Mouse (Mus musculus) embryonic facial prominence, embryonic 11.5 days (tissue): Measurements from ENCODE around the gene Plppr2. TPM values are rescaled to one million over a fixed set of nuclear protein-coding genes. Genes with fewer than 3 reads are reported as not detected.

ENCODE experiments used
- ATAC-seq: fragments of 200-750 bp; cut with Nextera tagmentation; replicated peaks from 2 replicates; pipeline ENCODE4 v1.8.0; 2017; ENCODE audit warnings: low read depth; ENCODE audit not compliant: insufficient number of reproducible peaks, low FRiP score, low TSS enrichment
- DNase-seq: peaks from one replicate; pipeline ENCODE4 v3.0.0-alpha.2; 2015; ENCODE audit warnings: low spot score
- H3K27ac ChIP-seq: fragments of 300-500 bp; sonication (generic); replicated peaks from 2 replicates; pipeline ENCODE4 v1.5.1; 2014; ENCODE audit warnings: mild to moderate bottlenecking, low read depth, low read length, control low read depth
- H3K27me3 ChIP-seq: fragments of 300-500 bp; sonication (generic); 2 replicates; pipeline ENCODE4 v1.6.1; 2014; ENCODE audit warnings: mild to moderate bottlenecking, low read length, moderate library complexity, mixed read lengths; ENCODE audit not compliant: control insufficient read depth, insufficient read depth
- H3K36me3 ChIP-seq: fragments of 300-500 bp; sonication (generic); replicated peaks from 2 replicates; pipeline ENCODE4 v1.6.1; 2014; ENCODE audit warnings: low read depth, mild to moderate bottlenecking, low read length, moderate library complexity, mixed read lengths; ENCODE audit not compliant: control insufficient read depth, insufficient read depth
- H3K4me1 ChIP-seq: fragments of 300-500 bp; sonication (generic); 2 replicates; pipeline ENCODE4 v1.6.1; 2014; ENCODE audit warnings: low read length, mixed read lengths; ENCODE audit not compliant: control insufficient read depth, insufficient read depth
- H3K4me2 ChIP-seq: fragments of 300-500 bp; sonication (generic); 2 replicates; pipeline ENCODE4 v1.6.1; 2014; ENCODE audit warnings: low read depth, mild to moderate bottlenecking, control low read depth, low read length, moderate library complexity
- H3K4me3 ChIP-seq: fragments of 300-500 bp; sonication (generic); 2 replicates; pipeline ENCODE4 v1.5.1; 2014; ENCODE audit warnings: low read depth, low read length, control low read depth
- H3K9ac ChIP-seq: fragments of 300-500 bp; sonication (generic); replicated peaks from 2 replicates; pipeline ENCODE4 v1.6.1; 2014; ENCODE audit warnings: mild to moderate bottlenecking, control low read depth, low read length
- H3K9me3 ChIP-seq: fragments of 300-500 bp; sonication (generic); replicated peaks from 2 replicates; pipeline ENCODE4 v1.6.1; 2016; ENCODE audit warnings: mild to moderate bottlenecking, low read length, inconsistent platforms, mixed read lengths; ENCODE audit not compliant: control insufficient read depth
- WGBS: fragments of 180-500 bp; shearing (Covaris S2); extraction: QIAGEN DNeasy Blood & Tissue Kit; methylation state at CpG from one replicate; pipeline ENCODE4 v1.1.7; 2014; 5-methylcytosine and 5-hydroxymethylcytosine counted together
- polyA plus RNA-seq: library from polyadenylated mRNA; unstranded; fragments of >200 nt; fragmentation: Nextera tagmentation; extraction: Ambion mirVana; gene quantifications from 2 replicates; pipeline ENCODE4 v1.2.1, GENCODE M21; 2014

Plppr2 gene
- polyA plus RNA-seq, 1 experiment from 2014 or later = 6.9 TPM

DNA sequence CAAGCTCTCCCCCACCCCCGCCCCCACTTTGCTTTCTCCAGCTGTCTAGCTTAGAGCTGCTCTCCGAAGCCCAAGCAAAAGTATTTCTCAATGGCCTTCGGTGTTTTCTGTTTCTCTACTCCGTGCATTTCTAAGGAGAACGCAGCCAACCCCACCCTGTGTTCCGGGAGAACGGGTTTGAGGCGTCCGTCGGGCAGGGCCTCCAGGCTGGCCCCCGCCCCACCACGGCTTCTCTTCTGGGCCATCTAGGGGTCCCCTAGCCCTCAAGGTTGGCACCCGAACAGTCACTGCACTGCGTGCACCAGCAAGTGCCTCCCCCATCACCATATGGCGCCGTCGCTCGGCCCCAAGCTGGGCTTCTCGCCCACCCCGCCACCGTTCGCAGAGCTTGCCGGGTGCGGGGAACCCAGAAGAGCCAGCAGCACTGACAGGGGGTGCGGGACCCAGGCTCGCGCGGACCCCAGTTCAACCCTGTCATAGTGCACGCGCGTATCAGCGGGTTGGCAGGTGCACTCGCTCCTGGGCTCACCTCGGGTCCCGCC, 19.3 kb upstream of the Plppr2 start:
- DNase-seq = no peak
- peak overlapping the region; percentile 50 for H3K9ac ChIP-seq
- no peak; the same call in none of the 2 replicates for ATAC-seq
- H3K4me1 ChIP-seq = no peaks in the 10 kb centered on the region
- no peaks in the 10 kb centered on the region for H3K9me3 ChIP-seq
- no peaks in the 10 kb centered on the region; the same call in 1 of the 2 replicates for H3K27me3 ChIP-seq
- 1% methylated on average over 35 of the region's 35 CpGs for WGBS
- no peak overlapping the region for H3K27ac ChIP-seq
- H3K4me2 ChIP-seq = peak overlapping the region; percentile 88
- no peaks in the 10 kb centered on the region for H3K36me3 ChIP-seq
- peak overlapping the region; percentile 45 for H3K4me3 ChIP-seq

- Histone ChIP-seq H3K4me2 (peak within 1 kb of the TSS; percentile 88), H3K4me3 (peak within 1 kb of the TSS; percentile 45), H3K9ac (peak within 1 kb of the TSS; percentile 50), H3K9me3 (no peaks in the 10 kb centered on the region), H3K4me1 (no peaks in the 10 kb centered on the region), H3K27ac (no peak within 1 kb of the TSS), H3K27me3 (no peaks in the 10 kb centered on the region; the same call in 1 of the 2 replicates), H3K36me3 (no peaks in the 10 kb centered on the region)
- WGBS = under 1% methylated on average over 36 of the region's 36 CpGs
- ATAC-seq (peak; percentile 93), DNase-seq (peak; percentile 99)
Observed at GRCm38 (mm10) chr9:21918035-21918592, 18.7 kb upstream of the Plppr2 start, which contains the start of gene Rab3d. TSS of gene Rab3d (minus strand) at chr9:21918192.

GRCm38 (mm10) chr9:21918692-21919384, 18.0 kb upstream of the Plppr2 start:
- no peak for ATAC-seq
- Histone ChIP-seq H3K4me1 (no peaks in the 10 kb centered on the region), H3K27ac (no peak overlapping the region), H3K4me2 (peak overlapping the region; percentile 88), H3K27me3 (no peaks in the 10 kb centered on the region; the same call in 1 of the 2 replicates), H3K9ac (no peak overlapping the region), H3K9me3 (no peaks in the 10 kb centered on the region), H3K4me3 (no peak overlapping the region), H3K36me3 (no peaks in the 10 kb centered on the region)
- 20% methylated on average over 5 of the region's 5 CpGs for WGBS
- no peak for DNase-seq

- WGBS = 82% methylated on average over 4 of the region's 4 CpGs
- DNase-seq (no peak), ATAC-seq (no peak)
- Histone ChIP-seq H3K4me3 (no peak overlapping the region), H3K27me3 (no peaks in the 10 kb centered on the region), H3K36me3 (no peaks in the 10 kb centered on the region), H3K9me3 (no peaks in the 10 kb centered on the region), H3K9ac (no peak overlapping the region), H3K4me2 (no peak overlapping the region), H3K27ac (no peak overlapping the region), H3K4me1 (no peaks in the 10 kb centered on the region; the same call in 1 of the 2 replicates)
Observed at GRCm38 (mm10) chr9:21923036-21923435, 13.8 kb upstream of the Plppr2 start.

GRCm38 (mm10) chr9:21923490-21924098, 13.2 kb upstream of the Plppr2 start:
- Histone ChIP-seq H3K36me3 (no peaks in the 10 kb centered on the region), H3K4me3 (no peak overlapping the region), H3K27me3 (no peaks in the 10 kb centered on the region), H3K27ac (no peak overlapping the region), H3K9me3 (no peaks in the 10 kb centered on the region), H3K4me1 (no peaks in the 10 kb centered on the region; the same call in 1 of the 2 replicates), H3K9ac (no peak overlapping the region), H3K4me2 (no peak overlapping the region)
- ATAC-seq (no peak), DNase-seq (no peak)
- 82% methylated on average over 3 of the region's 3 CpGs for WGBS

GRCm38 (mm10) chr9:21924099-21924493, 12.7 kb upstream of the Plppr2 start:
- ATAC-seq (no peak), DNase-seq (no peak)
- Histone ChIP-seq H3K9ac (no peak overlapping the region), H3K4me1 (no peaks in the 10 kb centered on the region; the same call in 1 of the 2 replicates), H3K27me3 (no peaks in the 10 kb centered on the region), H3K4me2 (no peak overlapping the region), H3K36me3 (no peaks in the 10 kb centered on the region), H3K9me3 (no peaks in the 10 kb centered on the region), H3K27ac (no peak overlapping the region), H3K4me3 (no peak overlapping the region)
- WGBS = 76% methylated on average over 6 of the region's 6 CpGs

GRCm38 (mm10) chr9:21925034-21925433, 11.8 kb upstream of the Plppr2 start:
- Histone ChIP-seq H3K4me3 (no peak overlapping the region), H3K9me3 (no peaks in the 10 kb centered on the region), H3K4me1 (no peaks in the 10 kb centered on the region; the same call in 1 of the 2 replicates), H3K27me3 (no peaks in the 10 kb centered on the region), H3K4me2 (no peak overlapping the region), H3K36me3 (no peaks in the 10 kb centered on the region), H3K9ac (no peak overlapping the region), H3K27ac (no peak overlapping the region)
- DNase-seq (no peak), ATAC-seq (no peak)
- WGBS = 86% methylated on average over 3 of the region's 3 CpGs

DNA sequence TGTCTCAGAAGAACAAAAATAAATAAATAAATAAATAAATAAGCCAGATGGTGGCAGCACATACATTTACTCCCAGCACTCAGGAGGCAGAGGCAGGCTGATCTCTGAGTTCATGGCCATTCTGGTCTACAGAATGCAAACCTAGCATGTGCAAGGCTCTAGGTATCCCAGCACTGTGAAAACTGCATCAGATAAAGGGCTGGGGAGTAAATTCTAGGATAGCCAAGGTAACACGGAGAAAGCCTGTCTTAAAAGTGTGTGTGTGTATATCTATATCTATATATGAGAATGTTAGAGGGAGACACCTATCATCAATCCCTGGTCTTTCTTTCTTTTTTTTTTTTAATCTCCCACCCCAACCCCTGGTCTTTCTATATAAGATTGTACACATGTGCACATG, 11.3 kb upstream of the Plppr2 start:
- Histone ChIP-seq H3K36me3 (no peaks in the 10 kb centered on the region), H3K27ac (no peak overlapping the region), H3K4me1 (no peaks in the 10 kb centered on the region; the same call in 1 of the 2 replicates), H3K9me3 (no peaks in the 10 kb centered on the region), H3K27me3 (no peaks in the 10 kb centered on the region), H3K9ac (no peak overlapping the region), H3K4me3 (no peak overlapping the region), H3K4me2 (no peak overlapping the region)
- 91% methylated on average over 1 of the region's 1 CpGs for WGBS
- no peak for ATAC-seq
- DNase-seq = no peak
